Mouse (Mus musculus): ENCODE results near the gene Olfr196.
"Not testable (repeated sequence)": the region's sequence is repeated elsewhere in the genome, so short reads cannot be mapped to it uniquely, and the experiment has no call there.

Olfr196 gene

DNA sequence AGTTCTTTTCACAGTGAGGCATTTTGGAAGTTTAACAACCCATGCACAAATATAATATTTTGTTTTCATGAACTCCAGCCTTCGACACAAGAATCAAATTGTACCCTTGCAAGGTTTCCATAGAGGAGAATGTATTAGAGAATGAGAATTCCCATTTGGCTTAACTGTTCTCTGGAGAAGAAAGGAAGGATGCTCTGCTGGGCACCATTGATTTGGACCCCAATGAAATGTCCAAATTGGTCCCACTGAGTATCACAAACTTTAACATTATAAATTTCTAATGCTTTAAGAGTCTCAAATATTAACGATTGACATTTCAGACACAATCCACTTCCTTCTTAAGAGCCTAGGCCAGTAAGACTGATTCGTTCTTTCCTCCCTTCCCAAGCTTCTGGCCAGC lies at the start of gene Olfr196:
TSS of gene Olfr196 (minus strand) at position 101 of the 400 bp plus-strand sequence.
- DNase-seq (ENCODE audit: low read depth, low spot score): no peak

DNA sequence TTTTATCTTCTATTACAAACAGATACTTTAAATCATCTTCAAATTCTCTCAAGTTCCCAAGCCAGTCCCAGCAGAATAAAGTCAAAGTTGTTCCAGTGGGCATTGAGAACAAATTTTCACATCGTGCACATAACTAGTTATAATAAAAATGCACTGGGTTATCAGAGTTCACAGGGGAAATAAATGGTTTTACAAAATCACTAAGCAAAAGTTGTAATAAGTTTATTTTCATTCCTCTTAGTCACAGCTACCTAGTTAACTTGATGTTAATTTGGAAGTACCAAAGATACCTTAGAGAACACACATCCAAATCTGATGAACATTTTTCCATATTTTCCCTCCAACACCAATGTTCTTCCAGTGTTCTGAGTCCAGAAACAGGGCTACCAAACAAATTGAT lies 49.4 kb upstream of the Olfr196 start, which contains the start of gene Olfr199:
TSS of gene Olfr199 (minus strand) at position 101 of the 400 bp plus-strand sequence.
- DNase-seq (ENCODE audit: low read depth, low spot score): not testable (repeated sequence)

GRCm38 (mm10) chr16:59217861-59218260 lies 47.6 kb upstream of the Olfr196 start:
- not testable (repeated sequence) for DNase-seq (ENCODE audit: low read depth, low spot score)

GRCm38 (mm10) chr16:59203433-59203832 lies 33.2 kb upstream of the Olfr196 start, which contains the start of gene Olfr198:
Gene Olfr198, minus strand, starts transcription at chr16:59203533.
- not testable (repeated sequence) for DNase-seq (ENCODE audit: low read depth, low spot score)

- no peak for DNase-seq (ENCODE audit: low read depth, low spot score)
Measured at GRCm38 (mm10) chr16:59151996-59152395, 18.3 kb downstream of the Olfr196 start.

- DNase-seq (ENCODE audit: low read depth, low spot score): no peak
Measured at GRCm38 (mm10) chr16:59146746-59147145, 23.5 kb downstream of the Olfr196 start, which contains the start of gene Olfr195. Gene Olfr195, plus strand, starts transcription at chr16:59147046.

DNA sequence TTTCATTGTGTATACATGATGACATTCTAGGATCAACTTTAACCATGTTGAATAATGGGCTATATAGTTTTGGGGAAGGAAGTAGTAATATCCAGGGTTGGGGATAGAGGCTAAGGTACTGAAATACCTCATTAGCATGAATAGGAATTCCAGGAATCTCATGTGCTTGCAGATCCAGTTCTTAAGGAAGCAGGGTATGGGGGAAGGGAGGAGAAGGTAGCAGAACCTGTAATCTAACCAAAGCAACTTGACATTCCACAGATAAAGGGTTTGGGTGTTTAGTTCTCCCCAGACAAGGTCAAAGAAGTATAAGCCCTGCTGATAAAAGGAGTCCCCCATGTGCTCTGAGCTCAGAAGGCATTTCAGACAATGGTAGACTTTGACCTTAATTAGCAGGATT lies 29.1 kb downstream of the Olfr196 start:
- DNase-seq (ENCODE audit: low read depth, low spot score): no peak

DNA sequence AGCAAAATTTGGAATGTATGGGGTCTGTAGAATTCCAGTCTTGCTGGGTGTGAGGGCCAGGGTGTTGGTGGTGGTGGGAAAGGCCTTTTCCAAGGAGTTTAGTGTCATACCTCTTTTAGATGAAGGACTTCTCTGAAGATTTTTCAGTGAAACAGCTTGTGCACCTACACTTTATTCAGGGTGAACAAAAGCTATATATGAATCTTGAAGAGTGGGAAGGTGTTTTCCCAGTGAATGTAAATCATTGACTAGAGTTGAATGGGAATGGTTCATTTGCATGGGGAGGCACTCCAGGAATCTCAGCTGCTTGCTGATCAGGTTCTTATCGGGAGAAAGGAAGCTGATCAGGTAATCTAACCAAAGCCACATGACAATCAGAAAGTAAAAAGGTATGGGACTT lies 39.5 kb downstream of the Olfr196 start:
- no peak for DNase-seq (ENCODE audit: low read depth, low spot score)

DNA sequence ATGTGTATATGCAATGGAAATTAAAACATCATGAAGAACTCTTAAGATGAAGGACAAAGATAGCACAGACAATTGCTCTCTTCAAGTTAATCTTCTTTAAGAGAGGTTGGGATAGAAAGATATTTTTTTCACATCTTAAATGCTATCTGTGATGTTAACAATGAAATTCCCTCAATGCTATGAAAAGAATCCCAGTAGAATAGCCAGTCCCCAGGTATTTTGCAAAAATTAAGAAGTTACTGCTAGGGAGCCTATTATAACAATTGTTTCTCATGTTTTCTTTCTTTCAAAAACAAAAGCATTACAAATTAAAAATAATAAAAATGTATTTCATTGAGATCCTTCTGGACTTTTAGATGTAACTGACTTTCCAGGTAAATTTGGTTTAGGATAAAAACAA lies 49.3 kb downstream of the Olfr196 start, which contains the start of gene Olfr194:
TSS of gene Olfr194 (minus strand) at position 101 of the 400 bp plus-strand sequence.
- no peak for DNase-seq (ENCODE audit: low read depth, low spot score)
